Mouse (Mus musculus) neutrophil, adult 65 days (primary cell): ENCODE data around the gene 0610040J01Rik. TPM values are rescaled to one million over a fixed set of nuclear protein-coding genes. Genes with fewer than 3 reads are reported as not detected.

Source experiments
- total RNA-seq: library from RNA; stranded (reverse); gene quantifications from 2 replicates; pipeline ENCODE4 v1.2.4, GENCODE M21; 2023

0610040J01Rik gene
- 1.8 and 2.1 TPM in 2 replicates for total RNA-seq

DNA sequence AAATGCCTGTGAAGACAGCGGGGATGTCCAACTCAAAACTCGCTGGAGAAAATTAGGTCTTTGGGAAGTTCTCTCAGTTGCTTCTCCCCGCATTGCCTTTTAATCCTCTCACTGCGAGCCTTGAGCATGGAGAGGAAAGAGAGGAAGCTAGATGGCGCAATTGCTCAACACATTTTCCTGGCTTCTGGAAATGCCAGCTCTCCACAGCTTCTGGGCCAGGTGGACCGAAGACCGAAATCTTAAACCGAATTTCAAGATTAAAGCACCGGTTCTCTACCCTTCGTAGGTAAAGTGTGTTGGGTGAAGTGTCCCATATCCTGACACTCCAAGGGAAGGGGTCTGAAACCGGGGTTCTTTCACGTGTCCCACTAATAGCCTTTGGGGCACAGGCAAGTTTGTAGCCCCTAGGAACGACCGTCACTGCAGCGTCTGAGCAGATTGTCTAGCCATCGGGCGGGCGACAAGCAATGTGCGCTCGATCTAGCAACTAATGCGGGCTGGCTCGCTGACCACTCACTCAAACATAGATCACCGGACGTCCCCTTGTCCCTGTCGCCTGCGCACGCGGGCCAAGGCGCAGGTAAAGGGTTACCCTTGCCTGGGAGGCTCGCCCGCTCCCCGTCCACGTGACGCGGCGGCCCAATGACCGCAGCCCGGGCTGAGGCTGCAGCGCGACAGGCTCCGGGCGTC, at the start of gene 0610040J01Rik:
Gene 0610040J01Rik, plus strand, starts transcription at position 545 of the 690 bp plus-strand sequence.

Other genes starting within 250 kb of the 0610040J01Rik start
- gene Nwd2, start 163.3 kb upstream of the 0610040J01Rik start, total RNA-seq: not detected in 2 replicates
- 48.9 and 56.8 TPM in 2 replicates for gene Rell1, start 156.5 kb downstream of the 0610040J01Rik start, total RNA-seq